Mouse (Mus musculus) erythroblast, embryonic 14.5 days (primary cell): ENCODE results near the gene Fam102a.

ENCODE experiments used
- GATA1 ChIP-seq: IDR thresholded peaks from 2 replicates; pipeline ENCODE4 v1.6.1; 2012; ENCODE audit warnings: low read length, inconsistent platforms, mixed read lengths
- TAL1 ChIP-seq: IDR thresholded peaks from 3 replicates; pipeline ENCODE4 v1.6.1; 2012; ENCODE audit warnings: low read length, inconsistent platforms, mixed read lengths

DNA sequence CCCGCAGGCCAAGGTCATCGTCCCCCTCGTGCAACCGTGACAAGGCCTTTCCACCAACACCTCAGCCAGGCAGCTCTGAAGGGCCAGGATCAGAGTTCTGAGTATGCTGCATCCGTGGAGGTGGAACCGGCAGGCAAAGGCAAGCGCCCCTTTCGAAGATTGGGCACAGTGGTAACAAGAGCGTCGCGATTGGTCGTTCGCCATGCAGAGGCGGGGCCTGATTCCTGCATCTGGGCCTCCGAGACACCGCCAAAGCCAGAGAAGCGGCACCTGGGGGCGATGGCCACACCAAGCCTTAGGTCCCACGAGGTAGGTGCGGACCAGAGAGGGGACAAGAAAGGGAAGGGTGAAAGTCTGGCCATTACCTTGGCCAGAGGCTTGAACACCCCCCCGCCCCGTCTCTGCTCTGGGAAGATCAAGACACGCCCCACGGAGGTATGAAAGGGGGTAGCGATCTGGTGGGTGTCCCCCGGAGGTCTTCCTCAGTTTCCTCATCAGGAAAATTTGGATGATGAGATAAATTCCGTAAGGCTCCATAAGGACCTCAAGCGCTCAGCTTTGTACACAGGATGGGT lies 40.5 kb downstream of the Fam102a start, which contains the start of gene 9430097D07Rik:
- no peak for TF ChIP-seq GATA1
- TF ChIP-seq TAL1: no peak
